In genomic region chr3:89932925-89933324, GRCm38 (mm10) we compare ENCODE assay signal across 27 mouse cellular contexts.
"Had no signal": no experiment of that assay in that cellular context is flagged by ENCODE, and none has a peak within 500 bp of the region (broad histone marks: within the 10 kb centered on the region; RNA-seq: fewer than 3 reads in every experiment).

No protein-coding gene starts in this region.

- H3K9me3 ChIP-seq: embryonic facial prominence, embryonic 10.5 days; embryonic facial prominence, embryonic 12.5 days; embryonic facial prominence, embryonic 13.5 days; embryonic facial prominence, embryonic 15.5 days; forebrain, embryonic 10.5 days; forebrain, embryonic 15.5 days had no signal

- H3K4me3 ChIP-seq: embryonic facial prominence, embryonic 10.5 days; embryonic facial prominence, embryonic 12.5 days; embryonic facial prominence, embryonic 13.5 days; embryonic facial prominence, embryonic 15.5 days; erythroblast, embryonic 14.5 days; forebrain, embryonic 10.5 days; forebrain, embryonic 12.5 days; forebrain, embryonic 13.5 days; forebrain, embryonic 15.5 days; gastrocnemius, adult 2 months; heart, adult 2 months had no signal

- H3K9ac ChIP-seq: embryonic facial prominence, embryonic 12.5 days; embryonic facial prominence, embryonic 13.5 days; embryonic facial prominence, embryonic 15.5 days; forebrain, embryonic 12.5 days; forebrain, embryonic 13.5 days; forebrain, embryonic 15.5 days; forebrain, postnatal 0 days had no signal

- H3K4me2 ChIP-seq: embryonic facial prominence, embryonic 12.5 days; embryonic facial prominence, embryonic 13.5 days; embryonic facial prominence, embryonic 15.5 days; forebrain, embryonic 12.5 days; forebrain, embryonic 13.5 days; forebrain, embryonic 15.5 days had no signal

- H3K27me3 ChIP-seq: embryonic facial prominence, embryonic 12.5 days; embryonic facial prominence, embryonic 13.5 days; embryonic facial prominence, embryonic 15.5 days; forebrain, embryonic 12.5 days; forebrain, embryonic 13.5 days; forebrain, embryonic 15.5 days had no signal

- ATAC-seq: forebrain, embryonic 13.5 days; forebrain, embryonic 14.5 days; forebrain, embryonic 15.5 days; forebrain, embryonic 16.5 days; forebrain, postnatal 0 days had no signal

- H3K4me1 ChIP-seq: embryonic facial prominence, embryonic 10.5 days; embryonic facial prominence, embryonic 12.5 days; embryonic facial prominence, embryonic 13.5 days; embryonic facial prominence, embryonic 15.5 days; forebrain, embryonic 10.5 days; forebrain, embryonic 12.5 days; forebrain, embryonic 13.5 days; forebrain, embryonic 15.5 days had no signal

- H3K27ac ChIP-seq: embryonic facial prominence, embryonic 10.5 days; embryonic facial prominence, embryonic 12.5 days; embryonic facial prominence, embryonic 13.5 days; embryonic facial prominence, embryonic 15.5 days; forebrain, embryonic 10.5 days; forebrain, embryonic 12.5 days; forebrain, embryonic 13.5 days; forebrain, embryonic 15.5 days; gastrocnemius, adult 2 months; heart, adult 2 months had no signal

- DNase-seq: cerebellum, adult 9-10 months; cerebellum, adult 9-11 months; cerebellum, postnatal 10 days; cerebellum, postnatal 14 days; cerebellum, postnatal 25 days; cerebellum, postnatal 36 days; embryo, embryonic 11 days; forebrain, postnatal 0 days; gastrocnemius, adult 2 months; gastrocnemius, postnatal 10 days; gastrocnemius, postnatal 14 days; gastrocnemius, postnatal 25 days; gastrocnemius, postnatal 36 days; heart, adult 11 months; heart, adult 18-20 months; heart, adult 2 months had no signal
